Mouse (Mus musculus) hindbrain, embryonic 15.5 days (tissue): Measurements from ENCODE around the gene Rnf222. TPM values are rescaled to one million over a fixed set of nuclear protein-coding genes. Genes with fewer than 3 reads are reported as not detected.

Experiments used
- ATAC-seq: fragments of 200-750 bp; cut with Nextera tagmentation; 2 replicates; pipeline ENCODE4 v1.8.0; 2017; ENCODE audit warnings: low read depth, moderate number of reproducible peaks, moderate TSS enrichment; ENCODE audit not compliant: low FRiP score
- H3K27ac ChIP-seq: fragments of 300-500 bp; sonication (generic); replicated peaks from 2 replicates; pipeline ENCODE4 v1.5.1; 2015; ENCODE audit warnings: mild to moderate bottlenecking, inconsistent platforms
- H3K27me3 ChIP-seq: fragments of 300-500 bp; sonication (generic); 2 replicates; pipeline ENCODE4 v1.6.1; 2015; ENCODE audit warnings: control low read depth, inconsistent platforms
- H3K36me3 ChIP-seq: fragments of 300-500 bp; sonication (generic); 2 replicates; pipeline ENCODE4 v1.6.1; 2015; ENCODE audit warnings: control low read depth, inconsistent platforms
- H3K4me1 ChIP-seq: fragments of 300-500 bp; sonication (generic); replicated peaks from 2 replicates; pipeline ENCODE4 v1.6.1; 2015; ENCODE audit warnings: control low read depth, inconsistent platforms
- H3K4me2 ChIP-seq: fragments of 300-500 bp; sonication (generic); 2 replicates; pipeline ENCODE4 v1.6.1; 2015; ENCODE audit warnings: moderate library complexity, mild to moderate bottlenecking, inconsistent platforms
- H3K4me3 ChIP-seq: fragments of 300-500 bp; sonication (generic); 2 replicates; pipeline ENCODE4 v1.5.1; 2015; ENCODE audit warnings: mild to moderate bottlenecking, inconsistent platforms
- H3K9ac ChIP-seq: fragments of 300-500 bp; sonication (generic); 2 replicates; pipeline ENCODE4 v1.6.1; 2015; ENCODE audit warnings: inconsistent platforms
- H3K9me3 ChIP-seq: fragments of 300-500 bp; sonication (generic); 2 replicates; pipeline ENCODE4 v1.6.1; 2016; ENCODE audit warnings: control low read depth, inconsistent platforms
- WGBS: fragments of 180-500 bp; shearing (Covaris S2); methylation state at CpG from one replicate; pipeline ENCODE4 v1.1.7; 2015; 5-methylcytosine and 5-hydroxymethylcytosine counted together
- polyA plus RNA-seq: library from polyadenylated mRNA; unstranded; fragments of >200 nt; fragmentation: Nextera tagmentation; extraction: Ambion mirVana; gene quantifications from 2 replicates; pipeline ENCODE4 v1.2.1, GENCODE M21; 2015

The Rnf222 gene
- polyA plus RNA-seq, 1 experiment from 2014 or later = not detected

- Histone ChIP-seq H3K4me2 (no peak overlapping the region), H3K4me3 (no peak overlapping the region), H3K27ac (no peak overlapping the region), H3K9me3 (no peaks in the 10 kb centered on the region), H3K9ac (no peak overlapping the region), H3K4me1 (no peaks in the 10 kb centered on the region), H3K27me3 (no peaks in the 10 kb centered on the region), H3K36me3 (no peaks in the 10 kb centered on the region)
- no peak for ATAC-seq
- WGBS = 82% methylated on average over 14 of the region's 15 CpGs
These were observed 4.0 kb downstream of the Rnf222 start for GRCm38 (mm10) chr11:68892233-68892832.

GRCm38 (mm10) chr11:68893911-68894464 lies 5.6 kb downstream of the Rnf222 start:
- no peaks in the 10 kb centered on the region for H3K36me3 ChIP-seq
- no peak overlapping the region for H3K4me3 ChIP-seq
- no peak for ATAC-seq
- H3K9ac ChIP-seq = no peak overlapping the region
- WGBS = 74% methylated on average over 12 of the region's 12 CpGs
- H3K27me3 ChIP-seq = no peaks in the 10 kb centered on the region
- H3K4me1 ChIP-seq = no peaks in the 10 kb centered on the region
- H3K9me3 ChIP-seq = no peaks in the 10 kb centered on the region
- H3K27ac ChIP-seq = no peak overlapping the region
- H3K4me2 ChIP-seq = no peak overlapping the region

DNA sequence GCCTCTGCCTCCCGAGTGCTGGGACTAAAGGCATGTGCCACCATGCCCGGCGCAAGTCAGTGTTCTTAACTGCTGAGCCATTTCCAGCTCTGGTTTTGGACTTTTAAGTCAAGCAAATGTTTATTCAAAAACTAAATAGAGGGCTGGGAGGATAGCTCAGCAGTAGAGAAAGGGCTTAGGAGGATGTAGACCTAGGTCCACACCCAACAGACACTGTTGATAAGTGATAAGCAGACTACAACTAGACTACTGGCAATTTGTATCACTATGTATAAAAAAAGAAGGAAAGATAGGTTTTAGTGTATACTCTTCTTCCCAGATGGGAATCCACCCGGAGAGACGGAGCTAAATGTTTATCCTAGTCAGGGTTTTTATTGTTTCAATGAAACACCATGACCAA lies 7.9 kb downstream of the Rnf222 start:
- 96% methylated on average over 5 of the region's 5 CpGs for WGBS
- no peak overlapping the region for H3K9ac ChIP-seq
- peaks cover 3% of the 10 kb centered on the region; the same call in 1 of the 2 replicates for H3K4me1 ChIP-seq
- no peaks in the 10 kb centered on the region for H3K36me3 ChIP-seq
- H3K4me3 ChIP-seq = no peak overlapping the region
- H3K27ac ChIP-seq = no peak overlapping the region
- H3K4me2 ChIP-seq = no peak overlapping the region
- no peaks in the 10 kb centered on the region for H3K27me3 ChIP-seq
- no peaks in the 10 kb centered on the region for H3K9me3 ChIP-seq
- ATAC-seq = no peak

GRCm38 (mm10) chr11:68897120-68897519 lies 8.8 kb downstream of the Rnf222 start:
- WGBS = 44% methylated on average over 4 of the region's 4 CpGs
- no peak overlapping the region for H3K27ac ChIP-seq
- no peak overlapping the region for H3K4me3 ChIP-seq
- H3K9ac ChIP-seq = no peak overlapping the region
- no peaks in the 10 kb centered on the region for H3K36me3 ChIP-seq
- no peaks in the 10 kb centered on the region for H3K27me3 ChIP-seq
- no peak for ATAC-seq
- peaks cover 3% of the 10 kb centered on the region; the same call in 1 of the 2 replicates for H3K4me1 ChIP-seq
- no peaks in the 10 kb centered on the region for H3K9me3 ChIP-seq
- no peak overlapping the region for H3K4me2 ChIP-seq

GRCm38 (mm10) chr11:68897838-68898237 lies 9.5 kb downstream of the Rnf222 start:
- Histone ChIP-seq H3K9ac (no peak overlapping the region), H3K4me3 (no peak overlapping the region), H3K9me3 (no peaks in the 10 kb centered on the region), H3K4me1 (peaks cover 9% of the 10 kb centered on the region), H3K27ac (no peak overlapping the region), H3K27me3 (no peaks in the 10 kb centered on the region), H3K36me3 (peaks cover 2% of the 10 kb centered on the region; the same call in 1 of the 2 replicates), H3K4me2 (no peak overlapping the region)
- no peak for ATAC-seq
- WGBS = 74% methylated on average over 6 of the region's 6 CpGs

- no peak overlapping the region for H3K4me2 ChIP-seq
- peaks cover 12% of the 10 kb centered on the region for H3K36me3 ChIP-seq
- no peak overlapping the region for H3K4me3 ChIP-seq
- ATAC-seq = no peak
- no peak overlapping the region for H3K9ac ChIP-seq
- H3K27me3 ChIP-seq = no peaks in the 10 kb centered on the region
- no peaks in the 10 kb centered on the region for H3K9me3 ChIP-seq
- H3K4me1 ChIP-seq = peaks cover 13% of the 10 kb centered on the region
- WGBS = 87% methylated on average over 6 of the region's 6 CpGs
- H3K27ac ChIP-seq = no peak overlapping the region
These were observed 10.4 kb downstream of the Rnf222 start for GRCm38 (mm10) chr11:68898790-68899189.

GRCm38 (mm10) chr11:68899815-68900214 lies 11.5 kb downstream of the Rnf222 start:
- H3K9me3 ChIP-seq = no peaks in the 10 kb centered on the region
- H3K27me3 ChIP-seq = no peaks in the 10 kb centered on the region
- no peak for ATAC-seq
- no peak overlapping the region for H3K9ac ChIP-seq
- peaks cover 22% of the 10 kb centered on the region for H3K36me3 ChIP-seq
- no peak overlapping the region for H3K4me2 ChIP-seq
- 89% methylated on average over 8 of the region's 8 CpGs for WGBS
- no peak overlapping the region for H3K4me3 ChIP-seq
- no peak overlapping the region for H3K27ac ChIP-seq
- peaks cover 13% of the 10 kb centered on the region for H3K4me1 ChIP-seq

DNA sequence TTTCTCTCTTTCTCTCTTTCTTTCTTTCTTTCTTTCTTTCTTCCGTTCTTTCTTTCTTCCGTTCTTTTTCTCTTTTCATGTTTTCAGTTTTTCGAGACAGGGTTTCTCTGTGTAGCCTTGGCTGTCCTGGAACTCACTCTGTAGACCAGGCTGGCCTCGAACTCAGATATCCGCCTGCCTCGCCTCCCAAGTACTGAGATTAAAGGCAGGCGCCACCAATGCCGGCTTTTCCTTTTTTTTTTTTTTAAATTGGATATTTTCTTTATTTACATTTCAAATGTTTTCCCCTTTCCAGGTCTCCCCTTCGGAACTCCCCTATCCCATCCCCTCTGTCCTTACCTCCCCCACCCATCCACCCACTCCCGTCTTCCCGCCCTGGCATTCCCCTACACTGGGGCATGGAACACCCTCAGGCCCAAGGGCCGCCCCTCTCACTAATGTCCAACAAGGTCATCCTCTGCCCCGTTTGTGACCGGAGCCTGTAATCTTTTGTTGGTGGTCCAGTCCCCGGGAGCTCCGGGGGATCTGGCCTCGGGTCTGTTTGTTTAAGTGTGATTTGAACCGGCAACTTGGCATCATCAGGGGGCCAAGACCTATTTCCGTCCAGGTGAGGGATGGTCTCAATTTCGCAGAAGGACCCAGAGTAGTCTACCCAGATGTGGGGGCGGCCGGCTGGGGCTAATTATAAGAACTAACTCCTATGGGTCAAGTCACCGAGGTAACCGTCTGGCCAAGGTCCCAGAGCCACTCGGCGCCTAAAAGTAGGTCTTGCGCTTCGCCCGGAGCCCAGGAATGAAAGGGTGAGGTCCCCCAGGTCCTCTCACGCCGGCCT lies 12.4 kb downstream of the Rnf222 start:
- Histone ChIP-seq H3K27ac (no peak overlapping the region), H3K27me3 (no peaks in the 10 kb centered on the region), H3K9me3 (no peaks in the 10 kb centered on the region), H3K9ac (peak overlapping the region; percentile 25), H3K4me3 (peak overlapping the region; percentile 73), H3K4me2 (peak overlapping the region; percentile 57), H3K36me3 (peaks cover 31% of the 10 kb centered on the region), H3K4me1 (peaks cover 17% of the 10 kb centered on the region)
- ATAC-seq = peak; percentile 6; the same call in 1 of the 2 replicates
- WGBS = 26% methylated on average over 31 of the region's 31 CpGs

- peak within 1 kb of the TSS; percentile 73 for H3K4me3 ChIP-seq
- H3K36me3 ChIP-seq = peaks cover 38% of the 10 kb centered on the region
- H3K4me1 ChIP-seq = peaks cover 17% of the 10 kb centered on the region
- peak within 1 kb of the TSS; percentile 83 for H3K9ac ChIP-seq
- H3K4me2 ChIP-seq = peak within 1 kb of the TSS; percentile 57
- H3K27me3 ChIP-seq = no peaks in the 10 kb centered on the region
- peak; percentile 88 for ATAC-seq
- under 1% methylated on average over 52 of the region's 52 CpGs for WGBS
- H3K27ac ChIP-seq = peak within 1 kb of the TSS; percentile 92
- no peaks in the 10 kb centered on the region for H3K9me3 ChIP-seq
These were observed 13.1 kb downstream of the Rnf222 start, which contains the start of gene Rpl26 for GRCm38 (mm10) chr11:68901351-68902046. Gene Rpl26, plus strand, starts transcription at chr11:68901583.

- H3K4me1 ChIP-seq = peaks cover 17% of the 10 kb centered on the region
- H3K27ac ChIP-seq = peak overlapping the region; percentile 92
- H3K27me3 ChIP-seq = no peaks in the 10 kb centered on the region
- ATAC-seq = no peak
- H3K4me2 ChIP-seq = peak overlapping the region; percentile 57
- peak overlapping the region; percentile 73 for H3K4me3 ChIP-seq
- no peaks in the 10 kb centered on the region for H3K9me3 ChIP-seq
- H3K36me3 ChIP-seq = peaks cover 43% of the 10 kb centered on the region
- WGBS = 2% methylated on average over 10 of the region's 10 CpGs
- peak overlapping the region; percentile 83 for H3K9ac ChIP-seq
These were observed 13.7 kb downstream of the Rnf222 start for GRCm38 (mm10) chr11:68902047-68902364.

DNA sequence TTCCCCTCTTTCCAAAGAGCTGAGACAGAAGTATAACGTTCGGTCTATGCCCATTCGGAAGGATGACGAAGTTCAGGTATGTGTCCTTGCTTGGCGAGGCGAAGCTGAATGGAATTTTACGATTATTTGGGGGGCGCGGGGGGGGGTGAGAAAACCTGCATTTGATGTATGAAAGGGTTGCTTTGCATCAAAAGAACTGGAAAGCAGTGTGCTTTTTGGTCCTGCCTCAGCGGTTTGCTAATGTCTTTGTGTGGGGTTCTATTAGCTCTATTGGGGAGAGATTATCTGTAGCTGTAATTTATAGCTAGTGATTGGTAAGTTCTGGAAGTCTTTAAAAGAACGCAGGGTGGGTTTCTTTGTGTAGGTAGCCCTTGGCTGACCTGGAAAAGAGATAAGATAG lies 14.0 kb downstream of the Rnf222 start:
- WGBS = 5% methylated on average over 11 of the region's 11 CpGs
- H3K9me3 ChIP-seq = no peaks in the 10 kb centered on the region
- peaks cover 46% of the 10 kb centered on the region for H3K36me3 ChIP-seq
- peaks cover 17% of the 10 kb centered on the region for H3K4me1 ChIP-seq
- H3K27me3 ChIP-seq = no peaks in the 10 kb centered on the region
- peak overlapping the region; percentile 83 for H3K9ac ChIP-seq
- ATAC-seq = no peak
- no peak overlapping the region for H3K27ac ChIP-seq
- H3K4me3 ChIP-seq = peak overlapping the region; percentile 73
- peak overlapping the region; percentile 57 for H3K4me2 ChIP-seq

- H3K27me3 ChIP-seq = no peaks in the 10 kb centered on the region
- H3K4me1 ChIP-seq = peaks cover 17% of the 10 kb centered on the region
- H3K9ac ChIP-seq = peak overlapping the region; percentile 83
- H3K9me3 ChIP-seq = no peaks in the 10 kb centered on the region
- peak overlapping the region; percentile 73 for H3K4me3 ChIP-seq
- peaks cover 46% of the 10 kb centered on the region for H3K36me3 ChIP-seq
- ATAC-seq = no peak
- 82% methylated on average over 5 of the region's 5 CpGs for WGBS
- H3K27ac ChIP-seq = no peak overlapping the region
- H3K4me2 ChIP-seq = peak overlapping the region; percentile 57
These were observed 14.5 kb downstream of the Rnf222 start for GRCm38 (mm10) chr11:68902823-68903222.
